Mouse (Mus musculus): ENCODE results near the gene Utp11.
A peak's percentile ranks its signal among the peaks of the same experiment; 100 is the strongest.

Gene Utp11

DNA sequence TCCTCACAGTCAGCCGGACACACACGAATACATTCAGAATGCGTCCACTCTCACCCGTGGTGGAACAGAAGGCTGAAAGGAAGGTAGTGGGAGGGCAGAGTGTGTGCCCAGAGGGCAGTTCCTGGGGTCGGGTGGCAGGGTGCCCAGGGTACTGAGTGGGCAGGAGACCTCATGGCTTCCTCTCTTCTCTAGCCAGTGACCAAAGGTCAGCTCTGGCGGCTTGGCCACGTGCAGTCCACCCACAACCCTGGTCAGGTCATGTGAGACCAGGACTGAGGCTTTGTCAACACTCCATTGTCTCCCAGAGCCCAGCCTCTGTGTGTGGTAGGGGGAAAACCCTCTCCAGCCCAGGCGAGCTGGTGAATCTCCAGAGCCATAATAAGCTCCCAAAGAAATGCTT lies 23.2 kb downstream of the Utp11 start:
- peak; percentile 57 for DNase-seq

DNA sequence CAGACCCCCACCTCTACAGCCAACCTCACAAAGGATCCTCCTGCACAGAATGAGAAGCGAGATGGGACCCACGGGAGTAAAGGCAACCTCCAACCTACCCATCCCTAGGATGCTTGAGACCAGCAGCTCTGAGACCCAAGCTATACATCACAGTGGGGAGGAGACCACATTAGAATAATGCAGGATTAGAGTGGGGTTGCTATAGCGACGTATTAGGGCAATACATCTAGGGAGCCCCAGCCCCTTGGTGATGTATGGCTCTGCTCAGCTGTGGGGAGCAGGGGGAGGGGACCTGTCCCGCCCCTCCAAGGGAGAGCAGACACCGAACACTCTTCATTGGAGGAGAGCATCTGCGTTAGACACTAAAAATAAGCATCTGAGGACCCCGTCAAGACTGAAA lies 25.3 kb downstream of the Utp11 start:
- DNase-seq = no peak

GRCm38 (mm10) chr4:124667476-124668033 lies 25.8 kb downstream of the Utp11 start:
- no peak for DNase-seq

DNA sequence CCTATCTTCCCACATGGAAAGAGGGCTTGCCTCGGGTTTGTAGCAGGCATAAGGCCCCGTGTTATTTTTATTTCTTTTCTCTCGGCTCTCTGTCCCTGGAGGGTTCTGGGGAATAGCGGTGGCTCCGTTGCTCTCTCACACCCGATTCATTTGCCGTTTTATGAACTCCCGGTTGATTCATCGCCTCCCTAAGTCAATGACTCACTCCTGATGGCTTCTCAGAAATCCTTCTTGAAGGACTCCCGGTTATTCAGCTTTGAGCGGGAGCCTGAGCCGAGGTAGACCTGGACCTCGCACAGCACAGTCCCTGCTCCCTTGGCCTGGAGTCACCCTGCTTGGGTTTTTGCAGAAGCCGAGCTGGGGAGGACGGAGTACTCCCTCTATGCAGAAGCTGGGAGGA lies 28.8 kb downstream of the Utp11 start:
- no peak for DNase-seq

- DNase-seq = no peak
Measured at GRCm38 (mm10) chr4:124664185-124664584, 29.2 kb downstream of the Utp11 start.

GRCm38 (mm10) chr4:124663034-124663433 lies 30.4 kb downstream of the Utp11 start:
- DNase-seq = peak; percentile 13

DNA sequence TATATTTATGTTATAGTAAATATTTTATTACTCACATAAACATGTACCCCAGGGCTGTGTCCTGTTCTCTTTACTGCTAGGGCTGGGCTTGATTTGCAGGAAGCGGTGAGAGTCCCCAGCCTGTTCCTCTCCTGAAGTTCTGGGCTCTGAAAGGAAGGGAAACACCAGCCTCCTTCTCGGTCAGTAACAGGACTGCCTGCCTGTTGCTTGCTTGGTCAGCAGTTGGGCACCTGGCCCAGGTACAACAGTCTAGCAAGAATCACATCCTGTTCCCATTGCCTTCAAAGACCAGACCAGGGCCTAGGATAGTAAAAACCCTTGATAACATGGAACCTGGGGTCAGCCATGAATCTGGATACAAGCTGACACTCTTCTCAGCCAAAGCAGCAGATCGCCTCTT lies 32.8 kb downstream of the Utp11 start:
- DNase-seq = no peak

DNA sequence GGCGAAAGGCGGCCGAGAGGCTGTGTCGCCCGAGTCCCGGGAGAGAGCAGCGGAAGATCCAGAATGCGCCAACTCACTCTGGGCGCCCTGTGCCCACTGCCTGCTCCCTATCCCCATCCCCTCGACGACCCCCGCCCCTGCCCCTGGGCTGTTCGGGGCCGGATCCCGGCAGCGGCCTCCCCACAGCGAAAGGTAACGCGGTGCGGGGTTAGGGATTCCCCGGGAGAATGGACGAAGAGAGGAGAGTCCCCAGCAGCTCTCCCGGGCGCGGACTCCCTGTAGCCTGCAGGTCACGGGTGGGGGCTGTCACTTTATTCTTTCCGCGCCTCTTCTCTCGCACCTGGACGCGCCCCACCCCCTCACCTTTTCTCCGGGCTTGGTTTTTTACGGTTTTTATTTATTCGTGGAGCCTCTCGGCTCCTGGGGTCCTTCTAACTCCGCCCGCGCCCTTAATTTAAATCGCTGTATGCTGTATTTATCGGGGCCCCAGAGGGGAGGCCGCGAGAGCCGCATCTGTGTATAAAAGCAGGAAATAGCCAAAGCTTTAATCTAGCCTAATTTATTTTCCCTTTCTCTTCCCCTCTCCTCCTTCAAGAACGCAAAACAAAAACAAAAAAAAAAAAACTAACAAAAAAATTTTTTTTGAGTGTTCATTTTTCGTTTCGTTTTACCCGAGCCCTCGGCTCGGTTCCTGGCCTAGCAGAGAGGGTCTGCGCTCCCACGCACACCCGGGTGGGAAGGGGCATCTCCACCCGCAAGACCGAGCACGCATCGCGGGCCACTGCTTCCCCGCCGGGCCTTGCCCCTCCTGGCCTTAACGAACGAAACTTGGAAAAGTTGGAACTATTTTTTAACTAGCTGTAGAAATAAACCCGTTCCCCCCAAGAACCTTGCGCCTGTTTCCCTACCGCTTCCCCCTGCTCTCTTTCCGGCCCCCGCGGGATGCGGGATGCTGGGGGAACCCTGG lies 33.9 kb downstream of the Utp11 start:
- peak; percentile 9 for DNase-seq

DNA sequence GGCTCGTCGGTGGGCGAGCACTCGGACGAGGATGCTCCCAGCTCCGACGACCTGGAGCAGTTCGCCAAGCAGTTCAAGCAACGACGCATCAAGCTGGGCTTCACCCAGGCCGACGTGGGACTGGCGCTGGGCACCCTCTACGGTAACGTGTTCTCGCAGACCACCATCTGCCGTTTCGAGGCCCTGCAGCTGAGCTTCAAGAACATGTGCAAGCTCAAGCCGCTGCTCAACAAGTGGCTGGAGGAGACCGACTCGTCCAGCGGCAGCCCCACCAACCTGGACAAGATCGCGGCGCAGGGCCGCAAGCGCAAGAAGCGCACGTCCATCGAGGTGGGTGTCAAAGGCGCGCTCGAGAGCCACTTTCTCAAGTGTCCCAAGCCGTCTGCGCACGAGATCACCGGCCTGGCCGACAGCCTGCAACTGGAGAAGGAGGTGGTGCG lies 35.0 kb downstream of the Utp11 start:
- peak; percentile 12 for DNase-seq

DNA sequence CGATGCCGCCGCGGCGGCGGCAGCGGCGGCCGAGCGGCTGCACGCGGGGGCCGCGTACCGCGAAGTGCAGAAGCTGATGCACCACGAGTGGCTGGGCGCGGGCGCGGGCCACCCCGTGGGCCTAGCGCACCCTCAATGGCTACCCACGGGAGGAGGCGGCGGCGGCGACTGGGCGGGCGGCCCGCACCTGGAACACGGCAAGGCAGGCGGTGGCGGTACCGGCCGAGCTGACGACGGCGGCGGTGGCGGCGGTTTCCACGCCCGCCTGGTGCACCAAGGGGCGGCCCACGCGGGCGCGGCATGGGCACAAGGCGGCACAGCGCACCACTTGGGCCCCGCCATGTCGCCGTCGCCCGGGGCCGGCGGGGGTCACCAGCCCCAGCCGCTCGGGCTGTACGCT lies 35.6 kb downstream of the Utp11 start:
- no peak for DNase-seq

DNA sequence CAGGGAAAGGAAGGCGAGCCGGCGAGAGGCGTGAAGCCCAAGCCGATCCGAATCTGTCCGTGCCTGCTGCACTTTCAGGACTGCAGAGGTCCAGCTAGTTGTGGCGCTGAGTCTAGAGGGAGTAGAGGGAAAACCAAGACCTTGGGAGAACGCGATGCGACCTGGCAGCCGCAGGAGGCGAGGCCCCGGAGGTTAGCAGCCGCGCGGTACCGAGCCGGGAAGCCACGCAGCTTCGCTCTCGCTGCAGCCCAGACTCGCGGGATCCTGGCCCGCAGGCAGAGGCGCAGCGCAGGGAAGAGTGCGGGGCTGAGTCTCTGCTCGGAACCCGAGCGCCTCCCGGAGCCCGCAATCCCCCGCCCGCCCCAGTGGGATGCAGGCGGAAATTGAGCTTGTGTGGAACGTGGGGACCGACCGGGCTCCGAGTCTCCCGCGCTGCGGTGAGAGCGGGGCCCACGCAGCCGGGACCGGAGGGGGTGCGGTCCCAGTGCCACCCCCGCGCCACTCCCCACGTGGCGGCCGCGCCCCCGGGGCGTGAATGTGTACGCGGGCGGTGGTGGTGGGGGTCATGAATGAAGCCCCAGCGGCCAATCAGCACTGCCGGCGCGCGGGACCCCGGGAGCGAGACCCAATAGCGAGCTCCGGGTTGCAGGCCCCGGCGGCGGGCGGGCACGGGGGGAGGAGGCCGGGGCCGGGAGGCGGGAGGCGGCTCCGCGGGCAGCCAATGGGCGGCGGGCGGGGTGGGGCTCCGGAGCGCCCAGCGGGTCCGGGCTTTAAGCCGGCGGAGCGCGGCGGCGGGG lies 36.3 kb downstream of the Utp11 start:
- DNase-seq = peak; percentile 89

DNA sequence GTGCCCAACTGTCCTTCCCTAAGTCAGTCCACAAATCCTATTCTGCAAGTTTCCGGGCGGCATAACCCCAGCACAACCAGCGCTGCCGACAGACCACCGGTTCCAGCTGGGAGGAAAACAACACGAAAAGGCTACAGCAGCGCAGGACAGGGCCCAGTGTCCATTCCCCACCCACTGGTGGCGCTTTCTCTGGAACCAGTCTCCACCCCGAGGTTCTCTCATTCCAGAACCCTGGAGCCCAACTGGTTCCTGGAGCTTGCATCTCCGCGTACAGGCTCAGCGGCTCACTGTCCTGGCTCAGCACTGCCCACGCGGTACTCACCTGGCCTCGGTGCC lies 36.9 kb downstream of the Utp11 start, which contains the start of gene Pou3f1:
Gene Pou3f1, plus strand, starts transcription at position 290 of the 336 bp plus-strand sequence.
- DNase-seq = no peak

DNA sequence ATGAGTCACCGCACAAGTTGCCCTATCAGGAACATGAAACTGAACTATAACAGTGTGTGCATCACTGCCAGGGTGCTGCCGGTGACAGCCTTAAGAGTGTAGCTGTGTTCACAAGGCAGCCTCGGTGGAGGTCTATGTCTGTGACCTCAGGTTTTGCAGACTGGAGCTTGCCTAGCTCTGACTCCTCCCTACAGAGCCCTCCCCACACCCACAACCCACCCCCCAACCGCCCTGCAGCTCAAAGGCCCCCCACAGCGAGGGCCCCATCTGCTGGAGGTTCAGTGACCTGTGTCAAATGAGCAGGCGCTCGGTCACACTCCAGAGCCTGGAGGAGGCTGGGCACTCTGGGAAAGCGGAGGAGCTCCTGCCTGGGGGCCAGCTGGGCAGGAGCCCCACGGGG lies 40.5 kb downstream of the Utp11 start:
- peak; percentile 57 for DNase-seq

GRCm38 (mm10) chr4:124647909-124648308 lies 45.5 kb downstream of the Utp11 start:
- no peak for DNase-seq

- DNase-seq = peak; percentile 21
Measured at GRCm38 (mm10) chr4:124646591-124646990, 46.8 kb downstream of the Utp11 start.

GRCm38 (mm10) chr4:124644974-124645433 lies 48.4 kb downstream of the Utp11 start:
- peak; percentile 14 for DNase-seq

- no peak for DNase-seq
Measured at GRCm38 (mm10) chr4:124643859-124644258, 49.5 kb downstream of the Utp11 start.

- no peak for DNase-seq
Measured at GRCm38 (mm10) chr4:124639715-124640114, 53.7 kb downstream of the Utp11 start.

- peak; percentile 56 for DNase-seq
Measured at GRCm38 (mm10) chr4:124633281-124633680, 60.1 kb downstream of the Utp11 start.

- DNase-seq = no peak
Measured at GRCm38 (mm10) chr4:124632856-124633255, 60.5 kb downstream of the Utp11 start.

GRCm38 (mm10) chr4:124631456-124631855 lies 61.9 kb downstream of the Utp11 start:
- DNase-seq = no peak
